Mouse (Mus musculus) frontal cortex, adult (tissue): Measurements from ENCODE around the gene Ist1.

ENCODE experiments used
- ATAC-seq: cut with Nextera tagmentation; 2 replicates; pipeline ENCODE4 v1.9.2; 2017; ENCODE audit warnings: mild to moderate bottlenecking, moderate library complexity, mixed read lengths; ENCODE audit not compliant: low TSS enrichment

Gene Ist1

GRCm38 (mm10) chr8:109682120-109682519 lies 10.9 kb downstream of the Ist1 start:
- ATAC-seq = no peak

- ATAC-seq = no peak
Measured at GRCm38 (mm10) chr8:109681535-109681934, 11.5 kb downstream of the Ist1 start.

GRCm38 (mm10) chr8:109675896-109676643 lies 17.0 kb downstream of the Ist1 start:
- ATAC-seq = peak; percentile 98

GRCm38 (mm10) chr8:109673596-109673995 lies 19.5 kb downstream of the Ist1 start:
- no peak for ATAC-seq

GRCm38 (mm10) chr8:109672656-109673055 lies 20.4 kb downstream of the Ist1 start:
- no peak for ATAC-seq

- ATAC-seq = no peak
Measured at GRCm38 (mm10) chr8:109666616-109667015, 26.4 kb downstream of the Ist1 start.

GRCm38 (mm10) chr8:109662328-109662727 lies 30.7 kb downstream of the Ist1 start:
- ATAC-seq = no peak

- ATAC-seq = peak; percentile 97
Measured at GRCm38 (mm10) chr8:109656860-109657259, 36.2 kb downstream of the Ist1 start.

- ATAC-seq = no peak
Measured at GRCm38 (mm10) chr8:109650801-109651200, 42.3 kb downstream of the Ist1 start.

- no peak for ATAC-seq
Measured at GRCm38 (mm10) chr8:109648469-109648868, 44.6 kb downstream of the Ist1 start.

GRCm38 (mm10) chr8:109647331-109647730 lies 45.7 kb downstream of the Ist1 start:
- peak; percentile 57; the same call in 1 of the 2 replicates for ATAC-seq

GRCm38 (mm10) chr8:109641236-109641635 lies 51.8 kb downstream of the Ist1 start:
- no peak for ATAC-seq

- no peak for ATAC-seq
Measured at GRCm38 (mm10) chr8:109640410-109640809, 52.6 kb downstream of the Ist1 start.

- no peak for ATAC-seq
Measured at GRCm38 (mm10) chr8:109638851-109639250, 54.2 kb downstream of the Ist1 start.

GRCm38 (mm10) chr8:109635146-109635545 lies 57.9 kb downstream of the Ist1 start:
- no peak for ATAC-seq

- no peak for ATAC-seq
Measured at GRCm38 (mm10) chr8:109632498-109632897, 60.6 kb downstream of the Ist1 start.

- peak; percentile 80 for ATAC-seq
Measured at GRCm38 (mm10) chr8:109628638-109629037, 64.4 kb downstream of the Ist1 start.
